Mouse (Mus musculus) stomach, embryonic 15.5 days (tissue): Measurements from ENCODE around the gene BC048562. TPM values are rescaled to one million over a fixed set of nuclear protein-coding genes. Genes with fewer than 3 reads are reported as not detected.

Experiments
- ATAC-seq: fragments of 200-750 bp; cut with Nextera tagmentation; 2 replicates; pipeline ENCODE4 v1.8.0; 2017; ENCODE audit warnings: low read depth, moderate number of reproducible peaks, moderate TSS enrichment; ENCODE audit not compliant: insufficient read depth, low FRiP score
- H3K27ac ChIP-seq: fragments of 300-500 bp; sonication (generic); 2 replicates; pipeline ENCODE4 v1.5.1; 2015; ENCODE audit warnings: mild to moderate bottlenecking, inconsistent platforms
- H3K27me3 ChIP-seq: fragments of 300-500 bp; sonication (generic); replicated peaks from 2 replicates; pipeline ENCODE4 v1.6.1; 2015; ENCODE audit warnings: inconsistent platforms
- H3K36me3 ChIP-seq: fragments of 300-500 bp; sonication (generic); 2 replicates; pipeline ENCODE4 v1.6.1; 2015; ENCODE audit warnings: inconsistent platforms
- H3K4me1 ChIP-seq: fragments of 300-500 bp; sonication (generic); 2 replicates; pipeline ENCODE4 v1.6.1; 2015; ENCODE audit warnings: inconsistent platforms
- H3K4me2 ChIP-seq: fragments of 300-500 bp; sonication (generic); 2 replicates; pipeline ENCODE4 v1.6.1; 2015; ENCODE audit warnings: mild to moderate bottlenecking, inconsistent platforms
- H3K4me3 ChIP-seq: fragments of 300-500 bp; sonication (generic); replicated peaks from 2 replicates; pipeline ENCODE4 v1.5.1; 2015; ENCODE audit warnings: inconsistent platforms
- H3K9ac ChIP-seq: fragments of 300-500 bp; sonication (generic); 2 replicates; pipeline ENCODE4 v1.6.1; 2015; ENCODE audit warnings: inconsistent platforms
- H3K9me3 ChIP-seq: fragments of 300-500 bp; sonication (generic); 2 replicates; pipeline ENCODE4 v1.6.1; 2016; ENCODE audit warnings: inconsistent platforms
- WGBS: fragments of 180-500 bp; shearing (Covaris S2); methylation state at CpG from one replicate; pipeline ENCODE4 v1.1.7; 2015; 5-methylcytosine and 5-hydroxymethylcytosine counted together
- polyA plus RNA-seq: library from polyadenylated mRNA; unstranded; fragments of >200 nt; fragmentation: Nextera tagmentation; extraction: Ambion mirVana; gene quantifications from 2 replicates; pipeline ENCODE4 v1.2.1, GENCODE M21; 2015

The BC048562 gene
- polyA plus RNA-seq = not detected in 2 replicates

GRCm38 (mm10) chr9:108436182-108436581 is at the start of gene BC048562:
Gene BC048562 (plus strand): TSS chr9:108436482.
- no peak for ATAC-seq
- 62% methylated on average over 3 of the region's 3 CpGs for whole genome bisulfite sequencing
- Histone ChIP-seq H3K4me3 (no peak within 1 kb of the TSS), H3K9ac (no peak within 1 kb of the TSS), H3K9me3 (no peaks in the 10 kb centered on the region), H3K4me1 (peaks cover 2% of the 10 kb centered on the region; the same call in 1 of the 2 replicates), H3K27ac (no peak within 1 kb of the TSS), H3K36me3 (no peaks in the 10 kb centered on the region), H3K4me2 (no peak within 1 kb of the TSS), H3K27me3 (no peaks in the 10 kb centered on the region)

GRCm38 (mm10) chr9:108386816-108387215 is 49.5 kb upstream of the BC048562 start:
- no peak overlapping the region for H3K27ac ChIP-seq
- H3K27me3 ChIP-seq = no peaks in the 10 kb centered on the region
- H3K4me2 ChIP-seq = no peak overlapping the region
- ATAC-seq = no peak
- H3K36me3 ChIP-seq = peaks cover 37% of the 10 kb centered on the region
- WGBS = 78% methylated on average over 4 of the region's 4 CpGs
- H3K9ac ChIP-seq = no peak overlapping the region
- no peak overlapping the region for H3K4me3 ChIP-seq
- H3K4me1 ChIP-seq = no peaks in the 10 kb centered on the region
- H3K9me3 ChIP-seq = no peaks in the 10 kb centered on the region

GRCm38 (mm10) chr9:108388601-108389000 is 47.7 kb upstream of the BC048562 start:
- peaks cover 47% of the 10 kb centered on the region for H3K36me3 ChIP-seq
- 82% methylated on average over 10 of the region's 10 CpGs for WGBS
- ATAC-seq = no peak

GRCm38 (mm10) chr9:108389220-108389619 is 47.1 kb upstream of the BC048562 start:
- H3K4me2 ChIP-seq = no peak overlapping the region
- 74% methylated on average over 6 of the region's 6 CpGs for WGBS
- H3K4me1 ChIP-seq = no peaks in the 10 kb centered on the region
- no peak for ATAC-seq
- H3K36me3 ChIP-seq = peaks cover 48% of the 10 kb centered on the region
- H3K27ac ChIP-seq = no peak overlapping the region
- no peaks in the 10 kb centered on the region for H3K9me3 ChIP-seq
- H3K27me3 ChIP-seq = no peaks in the 10 kb centered on the region
- H3K4me3 ChIP-seq = no peak overlapping the region
- no peak overlapping the region for H3K9ac ChIP-seq

More at GRCm38 (mm10) chr9:108388601-108389000, 47.7 kb upstream of the BC048562 start:
- H3K4me2 ChIP-seq = no peak overlapping the region
- H3K9ac ChIP-seq = no peak overlapping the region
- H3K4me1 ChIP-seq = no peaks in the 10 kb centered on the region
- H3K27me3 ChIP-seq = no peaks in the 10 kb centered on the region
- no peak overlapping the region for H3K4me3 ChIP-seq
- no peaks in the 10 kb centered on the region for H3K9me3 ChIP-seq
- H3K27ac ChIP-seq = no peak overlapping the region

- WGBS = 75% methylated on average over 18 of the region's 18 CpGs
- Histone ChIP-seq H3K27me3 (no peaks in the 10 kb centered on the region), H3K9ac (no peak within 1 kb of the TSS), H3K4me3 (no peak within 1 kb of the TSS), H3K36me3 (peaks cover 36% of the 10 kb centered on the region), H3K4me2 (no peak within 1 kb of the TSS), H3K27ac (no peak within 1 kb of the TSS), H3K9me3 (no peaks in the 10 kb centered on the region), H3K4me1 (no peaks in the 10 kb centered on the region)
- no peak for ATAC-seq
These were observed 43.6 kb upstream of the BC048562 start, which contains the start of gene 1700102P08Rik for GRCm38 (mm10) chr9:108392676-108393075. Gene 1700102P08Rik (plus strand): TSS chr9:108392805.

GRCm38 (mm10) chr9:108394191-108394590 is 42.1 kb upstream of the BC048562 start:
- H3K27me3 ChIP-seq = no peaks in the 10 kb centered on the region
- no peak overlapping the region for H3K27ac ChIP-seq
- H3K9me3 ChIP-seq = no peaks in the 10 kb centered on the region
- no peaks in the 10 kb centered on the region for H3K4me1 ChIP-seq
- H3K4me2 ChIP-seq = no peak overlapping the region
- no peak overlapping the region for H3K4me3 ChIP-seq
- no peak for ATAC-seq
- 92% methylated on average over 6 of the region's 6 CpGs for WGBS
- no peak overlapping the region for H3K9ac ChIP-seq
- peaks cover 27% of the 10 kb centered on the region for H3K36me3 ChIP-seq

GRCm38 (mm10) chr9:108395427-108395826 is 40.9 kb upstream of the BC048562 start:
- peaks cover 25% of the 10 kb centered on the region for H3K36me3 ChIP-seq
- H3K4me1 ChIP-seq = no peaks in the 10 kb centered on the region
- ATAC-seq = no peak
- H3K9ac ChIP-seq = no peak overlapping the region
- WGBS = 88% methylated on average over 1 of the region's 1 CpGs
- no peaks in the 10 kb centered on the region for H3K9me3 ChIP-seq
- no peaks in the 10 kb centered on the region for H3K27me3 ChIP-seq
- no peak overlapping the region for H3K4me2 ChIP-seq
- no peak overlapping the region for H3K4me3 ChIP-seq
- no peak overlapping the region for H3K27ac ChIP-seq

- ATAC-seq = no peak
- Histone ChIP-seq H3K27me3 (no peaks in the 10 kb centered on the region), H3K9me3 (no peaks in the 10 kb centered on the region), H3K4me1 (no peaks in the 10 kb centered on the region), H3K4me3 (no peak overlapping the region), H3K27ac (no peak overlapping the region), H3K36me3 (0 out of 2 replicates have a peak, but pooled peaks cover 5% of the 10 kb centered on the region), H3K9ac (no peak overlapping the region), H3K4me2 (no peak overlapping the region)
- WGBS = 95% methylated on average over 3 of the region's 3 CpGs
These were observed 38.0 kb upstream of the BC048562 start for GRCm38 (mm10) chr9:108398324-108398723.

GRCm38 (mm10) chr9:108401186-108401960 is 34.9 kb upstream of the BC048562 start:
- H3K9me3 ChIP-seq = no peaks in the 10 kb centered on the region
- no peaks in the 10 kb centered on the region for H3K27me3 ChIP-seq
- H3K9ac ChIP-seq = no peak overlapping the region
- no peak for ATAC-seq
- H3K27ac ChIP-seq = peak overlapping the region; percentile 65; the same call in 1 of the 2 replicates
- WGBS = 55% methylated on average over 7 of the region's 7 CpGs
- no peak overlapping the region for H3K4me2 ChIP-seq
- no peaks in the 10 kb centered on the region for H3K4me1 ChIP-seq
- no peaks in the 10 kb centered on the region for H3K36me3 ChIP-seq
- no peak overlapping the region for H3K4me3 ChIP-seq

- 80% methylated on average over 4 of the region's 4 CpGs for WGBS
- no peak overlapping the region for H3K4me2 ChIP-seq
- H3K27me3 ChIP-seq = no peaks in the 10 kb centered on the region
- H3K27ac ChIP-seq = peak overlapping the region; percentile 64; the same call in 1 of the 2 replicates
- no peak overlapping the region for H3K4me3 ChIP-seq
- H3K9me3 ChIP-seq = no peaks in the 10 kb centered on the region
- H3K36me3 ChIP-seq = no peaks in the 10 kb centered on the region
- H3K9ac ChIP-seq = no peak overlapping the region
- ATAC-seq = no peak
- no peaks in the 10 kb centered on the region for H3K4me1 ChIP-seq
These were observed 33.2 kb upstream of the BC048562 start for GRCm38 (mm10) chr9:108403081-108403480.

GRCm38 (mm10) chr9:108404451-108404850 is 31.8 kb upstream of the BC048562 start:
- 68% methylated on average over 8 of the region's 8 CpGs for WGBS
- Histone ChIP-seq H3K4me2 (no peak overlapping the region), H3K9ac (no peak overlapping the region), H3K36me3 (no peaks in the 10 kb centered on the region), H3K9me3 (no peaks in the 10 kb centered on the region), H3K4me1 (no peaks in the 10 kb centered on the region), H3K27ac (no peak overlapping the region), H3K4me3 (no peak overlapping the region), H3K27me3 (no peaks in the 10 kb centered on the region)
- ATAC-seq = no peak

GRCm38 (mm10) chr9:108409535-108409934 is 26.7 kb upstream of the BC048562 start:
- H3K4me3 ChIP-seq = no peak overlapping the region
- no peak overlapping the region for H3K9ac ChIP-seq
- no peak for ATAC-seq
- H3K4me2 ChIP-seq = no peak overlapping the region
- H3K27ac ChIP-seq = no peak overlapping the region
- no peaks in the 10 kb centered on the region for H3K9me3 ChIP-seq
- no peaks in the 10 kb centered on the region for H3K27me3 ChIP-seq
- 85% methylated on average over 4 of the region's 4 CpGs for WGBS
- H3K4me1 ChIP-seq = no peaks in the 10 kb centered on the region
- no peaks in the 10 kb centered on the region for H3K36me3 ChIP-seq
